Mouse (Mus musculus) hindbrain, embryonic 13.5 days (tissue): ENCODE results near the gene Tbx18. TPM values are rescaled to one million over a fixed set of nuclear protein-coding genes. Genes with fewer than 3 reads are reported as not detected.

Experiments used
- ATAC-seq: fragments of 200-750 bp; cut with Nextera tagmentation; 2 replicates; pipeline ENCODE4 v1.8.0; 2017; ENCODE audit warnings: moderate TSS enrichment; ENCODE audit not compliant: low FRiP score
- H3K27ac ChIP-seq: fragments of 300-500 bp; sonication (generic); 2 replicates; pipeline ENCODE4 v1.5.1; 2015; ENCODE audit warnings: inconsistent platforms, mild to moderate bottlenecking, moderate library complexity
- H3K27me3 ChIP-seq: fragments of 300-500 bp; sonication (generic); 2 replicates; pipeline ENCODE4 v1.6.1; 2015; ENCODE audit warnings: mild to moderate bottlenecking, inconsistent platforms
- H3K36me3 ChIP-seq: fragments of 300-500 bp; sonication (generic); 2 replicates; pipeline ENCODE4 v1.6.1; 2015; ENCODE audit warnings: mild to moderate bottlenecking, inconsistent platforms
- H3K4me1 ChIP-seq: fragments of 300-500 bp; sonication (generic); replicated peaks from 2 replicates; pipeline ENCODE4 v1.6.1; 2015; ENCODE audit warnings: inconsistent platforms
- H3K4me2 ChIP-seq: fragments of 300-500 bp; sonication (generic); 2 replicates; pipeline ENCODE4 v1.6.1; 2015; ENCODE audit warnings: inconsistent platforms, mild to moderate bottlenecking, moderate library complexity
- H3K4me3 ChIP-seq: fragments of 300-500 bp; sonication (generic); 2 replicates; pipeline ENCODE4 v1.5.1; 2015; ENCODE audit warnings: mild to moderate bottlenecking, inconsistent platforms
- H3K9ac ChIP-seq: fragments of 300-500 bp; sonication (generic); 2 replicates; pipeline ENCODE4 v1.6.1; 2015; ENCODE audit warnings: mild to moderate bottlenecking, inconsistent platforms
- H3K9me3 ChIP-seq: fragments of 300-500 bp; sonication (generic); 2 replicates; pipeline ENCODE4 v1.6.1; 2016; ENCODE audit warnings: inconsistent platforms
- WGBS: fragments of 180-500 bp; shearing (Covaris S2); methylation state at CpG from one replicate; pipeline ENCODE4 v1.1.7; 2015; 5-methylcytosine and 5-hydroxymethylcytosine counted together
- polyA plus RNA-seq: library from polyadenylated mRNA; unstranded; fragments of >200 nt; fragmentation: Nextera tagmentation; extraction: Ambion mirVana; gene quantifications from 2 replicates; pipeline ENCODE4 v1.2.1, GENCODE M21; 2015

Tbx18 gene
- polyA plus RNA-seq, 1 experiment from 2014 or later, result 2.1 TPM

DNA sequence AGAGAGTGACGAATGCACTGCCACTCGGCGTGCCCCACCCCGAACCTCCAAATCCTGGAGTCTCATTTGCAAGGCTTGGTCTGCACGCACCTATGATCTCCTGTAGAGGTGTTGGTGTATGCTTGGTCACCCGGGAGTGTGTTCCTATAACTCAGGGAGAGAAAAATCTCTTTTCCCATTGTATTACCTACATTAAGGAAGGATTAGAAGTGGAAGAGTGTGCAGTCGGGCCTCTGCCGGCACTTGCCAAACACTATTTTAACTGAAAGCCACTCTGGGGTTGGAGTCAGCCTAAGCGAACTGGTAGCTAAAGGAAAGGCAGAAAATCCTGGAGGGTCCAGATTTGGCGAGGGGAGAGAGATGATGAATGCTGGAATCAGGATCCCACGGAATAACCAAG lies 2.7 kb upstream of the Tbx18 start:
- Histone ChIP-seq H3K9ac (no peak overlapping the region), H3K36me3 (no peaks in the 10 kb centered on the region), H3K27me3 (peaks cover 94% of the 10 kb centered on the region), H3K9me3 (no peaks in the 10 kb centered on the region), H3K4me1 (peaks cover 24% of the 10 kb centered on the region), H3K27ac (no peak overlapping the region), H3K4me2 (no peak overlapping the region), H3K4me3 (no peak overlapping the region)
- no peak for ATAC-seq
- 2% methylated on average over 11 of the region's 11 CpGs for WGBS

- H3K9ac ChIP-seq, result no peak overlapping the region
- H3K4me3 ChIP-seq, result no peak overlapping the region
- no peaks in the 10 kb centered on the region for H3K36me3 ChIP-seq
- no peak for ATAC-seq
- no peaks in the 10 kb centered on the region for H3K9me3 ChIP-seq
- H3K27ac ChIP-seq, result no peak overlapping the region
- WGBS, result 1% methylated on average over 11 of the region's 11 CpGs
- H3K4me2 ChIP-seq, result no peak overlapping the region
- peaks cover 94% of the 10 kb centered on the region for H3K27me3 ChIP-seq
- H3K4me1 ChIP-seq, result peaks cover 24% of the 10 kb centered on the region
Observed at GRCm38 (mm10) chr9:87733236-87733630, 2.2 kb upstream of the Tbx18 start.

DNA sequence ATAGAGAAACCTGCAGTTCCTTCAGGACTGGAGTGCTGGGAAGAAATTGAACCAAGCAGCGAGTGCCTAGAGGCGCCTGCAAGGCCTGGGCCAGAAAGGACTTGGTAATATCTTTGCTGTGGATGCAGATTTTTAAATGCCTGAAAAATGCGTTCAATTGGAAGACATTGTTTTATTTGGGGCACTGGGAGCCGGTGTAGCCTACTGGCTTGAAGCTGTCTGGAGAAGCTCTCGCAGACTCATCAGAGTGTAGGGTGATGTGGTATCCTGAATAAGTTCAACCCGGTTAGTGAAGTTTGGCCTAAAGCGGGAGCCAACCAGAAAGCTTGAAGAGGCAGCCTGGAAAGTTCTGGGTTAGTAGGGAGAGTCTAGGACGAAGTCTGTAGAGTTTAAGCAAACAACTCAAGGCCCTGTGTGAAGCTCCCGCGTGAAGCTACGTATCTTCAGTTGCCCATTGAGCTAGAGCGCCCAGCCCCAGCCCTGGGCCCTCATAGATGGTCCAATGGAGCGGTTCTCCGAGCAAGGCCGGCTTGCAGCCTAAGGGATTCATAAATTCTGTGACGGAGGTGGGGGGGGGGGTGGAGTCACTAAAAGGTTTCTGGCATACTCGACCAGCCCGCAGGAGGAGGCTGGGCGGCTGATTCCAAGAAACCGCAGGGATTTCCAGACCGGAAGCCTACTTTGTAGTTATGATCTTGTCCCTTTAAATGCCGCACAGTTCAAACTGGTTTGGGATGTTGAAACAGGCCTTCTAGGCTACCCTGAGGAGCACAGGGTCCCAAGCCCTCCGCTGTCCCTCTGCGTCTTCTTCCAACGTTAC lies 1.6 kb upstream of the Tbx18 start:
- H3K4me3 ChIP-seq, result no peak overlapping the region
- H3K4me1 ChIP-seq, result peaks cover 24% of the 10 kb centered on the region
- no peak for ATAC-seq
- no peak overlapping the region for H3K4me2 ChIP-seq
- no peak overlapping the region for H3K27ac ChIP-seq
- 4% methylated on average over 25 of the region's 25 CpGs for WGBS
- peaks cover 94% of the 10 kb centered on the region for H3K27me3 ChIP-seq
- no peaks in the 10 kb centered on the region for H3K9me3 ChIP-seq
- no peaks in the 10 kb centered on the region for H3K36me3 ChIP-seq
- no peak overlapping the region for H3K9ac ChIP-seq

- Histone ChIP-seq H3K36me3 (no peaks in the 10 kb centered on the region), H3K4me3 (peak overlapping the region; percentile 39), H3K4me2 (peak overlapping the region; percentile 59), H3K4me1 (peaks cover 24% of the 10 kb centered on the region), H3K27ac (peak overlapping the region; percentile 44; the same call in 1 of the 2 replicates), H3K27me3 (peaks cover 80% of the 10 kb centered on the region), H3K9me3 (no peaks in the 10 kb centered on the region), H3K9ac (peak overlapping the region; percentile 61)
- ATAC-seq, result peak; percentile 61
- under 1% methylated on average over 81 of the region's 91 CpGs for WGBS
Observed at GRCm38 (mm10) chr9:87730271-87730960, 644 bp downstream of the Tbx18 start.

DNA sequence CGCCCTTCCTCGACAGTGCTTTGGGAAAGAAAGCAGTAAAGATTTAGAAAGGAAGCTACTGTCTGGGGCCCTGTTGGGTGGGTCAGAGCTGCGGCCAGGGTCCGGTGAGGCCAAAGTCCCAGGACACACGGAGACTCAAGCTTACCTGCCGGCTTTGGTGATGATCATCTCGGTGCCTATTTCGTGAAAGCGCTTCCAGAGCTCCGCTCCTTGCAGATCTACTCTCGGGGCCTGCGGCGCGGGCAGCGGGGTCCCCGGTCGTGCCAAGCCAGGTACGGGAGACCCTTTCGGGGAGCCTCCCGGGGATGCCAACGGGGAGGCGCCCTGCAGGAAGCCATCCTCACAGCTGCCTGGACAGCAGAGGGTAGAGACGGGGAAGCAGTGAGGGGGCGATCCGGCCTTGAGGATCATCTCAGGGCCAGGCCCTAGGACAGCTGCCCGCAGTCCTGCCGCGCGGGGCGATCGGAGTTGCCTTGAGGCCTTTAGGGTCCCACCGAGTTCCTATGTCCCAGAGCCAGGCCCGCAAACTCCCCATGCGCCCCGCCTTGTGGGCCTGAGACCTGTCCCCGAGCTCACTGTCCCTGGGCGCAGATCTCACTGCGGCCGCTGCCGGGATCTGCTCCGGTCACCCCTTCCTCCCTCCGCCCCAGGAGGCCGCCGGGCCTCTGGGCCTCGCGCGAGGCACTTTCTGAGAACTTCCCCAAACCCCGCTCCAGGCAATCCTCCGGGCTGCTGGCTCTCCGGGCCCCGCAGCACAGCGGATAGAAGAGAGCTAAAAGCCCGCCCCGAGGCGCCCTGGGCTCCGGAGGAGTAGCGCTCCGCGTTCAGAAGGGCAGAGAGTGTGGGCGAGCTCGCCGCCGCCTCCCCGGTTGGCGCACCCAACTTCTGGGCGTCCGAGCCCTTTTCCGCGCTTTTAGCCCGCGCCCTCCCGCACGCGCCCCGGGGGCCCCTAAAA lies 1.5 kb downstream of the Tbx18 start:
- no peak overlapping the region for H3K27ac ChIP-seq
- H3K36me3 ChIP-seq, result no peaks in the 10 kb centered on the region
- H3K9me3 ChIP-seq, result no peaks in the 10 kb centered on the region
- H3K9ac ChIP-seq, result peak overlapping the region; percentile 61
- peaks cover 24% of the 10 kb centered on the region for H3K4me1 ChIP-seq
- peak overlapping the region; percentile 39 for H3K4me3 ChIP-seq
- H3K4me2 ChIP-seq, result peak overlapping the region; percentile 59
- ATAC-seq, result peak; percentile 31
- under 1% methylated on average over 75 of the region's 75 CpGs for WGBS
- peaks cover 78% of the 10 kb centered on the region for H3K27me3 ChIP-seq

GRCm38 (mm10) chr9:87728107-87728506 lies 3.0 kb downstream of the Tbx18 start:
- H3K4me1 ChIP-seq, result peaks cover 24% of the 10 kb centered on the region
- H3K27ac ChIP-seq, result no peak overlapping the region
- H3K4me2 ChIP-seq, result no peak overlapping the region
- ATAC-seq, result no peak
- no peak overlapping the region for H3K9ac ChIP-seq
- no peak overlapping the region for H3K4me3 ChIP-seq
- peaks cover 80% of the 10 kb centered on the region for H3K27me3 ChIP-seq
- 13% methylated on average over 3 of the region's 3 CpGs for WGBS
- no peaks in the 10 kb centered on the region for H3K9me3 ChIP-seq
- H3K36me3 ChIP-seq, result no peaks in the 10 kb centered on the region

- 6% methylated on average over 12 of the region's 12 CpGs for WGBS
- H3K4me2 ChIP-seq, result no peak overlapping the region
- H3K4me3 ChIP-seq, result no peak overlapping the region
- no peaks in the 10 kb centered on the region for H3K9me3 ChIP-seq
- no peak overlapping the region for H3K27ac ChIP-seq
- H3K27me3 ChIP-seq, result peaks cover 77% of the 10 kb centered on the region
- no peak for ATAC-seq
- H3K4me1 ChIP-seq, result peaks cover 24% of the 10 kb centered on the region
- H3K36me3 ChIP-seq, result no peaks in the 10 kb centered on the region
- no peak overlapping the region for H3K9ac ChIP-seq
Observed at GRCm38 (mm10) chr9:87727155-87727953, 3.7 kb downstream of the Tbx18 start.

- Histone ChIP-seq H3K4me1 (no peaks in the 10 kb centered on the region), H3K9me3 (no peaks in the 10 kb centered on the region)
- WGBS, result 51% methylated on average over 2 of the region's 2 CpGs
Observed at GRCm38 (mm10) chr9:87721793-87722192, 9.3 kb downstream of the Tbx18 start.

GRCm38 (mm10) chr9:87710360-87710759 lies 20.7 kb downstream of the Tbx18 start:
- Histone ChIP-seq H3K4me3 (no peak overlapping the region), H3K9ac (no peak overlapping the region), H3K27me3 (no peaks in the 10 kb centered on the region), H3K4me1 (no peaks in the 10 kb centered on the region), H3K9me3 (no peaks in the 10 kb centered on the region), H3K27ac (no peak overlapping the region), H3K36me3 (no peaks in the 10 kb centered on the region), H3K4me2 (no peak overlapping the region)
- WGBS, result 77% methylated on average over 4 of the region's 4 CpGs
- no peak for ATAC-seq

More at GRCm38 (mm10) chr9:87721793-87722192, 9.3 kb downstream of the Tbx18 start:
- Histone ChIP-seq H3K4me3 (no peak overlapping the region), H3K27me3 (peaks cover 43% of the 10 kb centered on the region), H3K4me2 (no peak overlapping the region), H3K9ac (no peak overlapping the region), H3K36me3 (no peaks in the 10 kb centered on the region), H3K27ac (no peak overlapping the region)
- ATAC-seq, result no peak

- Histone ChIP-seq H3K27me3 (no peaks in the 10 kb centered on the region), H3K36me3 (no peaks in the 10 kb centered on the region)
- no peak for ATAC-seq
Observed at GRCm38 (mm10) chr9:87708151-87708550, 22.9 kb downstream of the Tbx18 start.

DNA sequence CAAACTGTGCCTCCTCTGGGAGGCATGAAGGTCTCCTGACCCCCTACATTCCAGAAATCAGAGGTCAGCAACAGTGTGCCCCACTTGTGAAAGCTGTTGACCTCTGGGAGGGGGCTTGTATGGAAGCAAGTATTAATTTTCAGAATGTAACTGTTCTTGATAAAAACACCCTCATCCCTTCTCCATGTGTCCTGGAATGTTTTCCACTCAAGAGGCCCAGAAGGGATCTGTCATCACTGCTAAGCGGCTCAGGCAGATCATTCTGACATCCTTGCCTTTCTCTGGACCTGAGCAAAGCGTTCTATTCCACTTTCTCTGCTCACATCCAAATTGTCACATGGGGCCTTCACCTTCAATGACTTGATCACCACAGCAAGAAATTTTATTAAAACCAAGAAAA lies 28.8 kb downstream of the Tbx18 start:
- Histone ChIP-seq H3K9ac (no peak overlapping the region), H3K27me3 (no peaks in the 10 kb centered on the region), H3K4me2 (no peak overlapping the region), H3K4me1 (no peaks in the 10 kb centered on the region), H3K36me3 (no peaks in the 10 kb centered on the region), H3K9me3 (no peaks in the 10 kb centered on the region), H3K4me3 (no peak overlapping the region), H3K27ac (no peak overlapping the region)
- WGBS, result 79% methylated on average over 2 of the region's 2 CpGs
- ATAC-seq, result no peak

More at GRCm38 (mm10) chr9:87708151-87708550, 22.9 kb downstream of the Tbx18 start:
- Histone ChIP-seq H3K9ac (no peak overlapping the region), H3K4me1 (no peaks in the 10 kb centered on the region), H3K4me2 (no peak overlapping the region), H3K27ac (no peak overlapping the region), H3K4me3 (no peak overlapping the region), H3K9me3 (no peaks in the 10 kb centered on the region)
